Mouse (Mus musculus) lung, postnatal 10 days (tissue): ENCODE measurements around the gene Plce1.

Experiments used
- DNase-seq: peaks from one replicate; pipeline ENCODE4 v3.0.0; 2021

The Plce1 gene

GRCm38 (mm10) chr19:38644871-38645595 lies 164.1 kb downstream of the Plce1 start:
- DNase-seq: no peak

- no peak for DNase-seq
These were observed 177.1 kb downstream of the Plce1 start for GRCm38 (mm10) chr19:38657980-38658379.

- DNase-seq: no peak
These were observed 184.5 kb downstream of the Plce1 start for GRCm38 (mm10) chr19:38665398-38665797.

- peak; percentile 5 for DNase-seq
These were observed 191.2 kb downstream of the Plce1 start for GRCm38 (mm10) chr19:38672015-38672600.

- DNase-seq: no peak
These were observed 193.0 kb downstream of the Plce1 start for GRCm38 (mm10) chr19:38673936-38674335.

GRCm38 (mm10) chr19:38678655-38679054 lies 197.7 kb downstream of the Plce1 start:
- DNase-seq: no peak

GRCm38 (mm10) chr19:38679520-38679919 lies 198.6 kb downstream of the Plce1 start:
- DNase-seq: no peak

GRCm38 (mm10) chr19:38687326-38687725 lies 206.4 kb downstream of the Plce1 start:
- no peak for DNase-seq

- no peak for DNase-seq
These were observed 208.0 kb downstream of the Plce1 start for GRCm38 (mm10) chr19:38688741-38689507.

GRCm38 (mm10) chr19:38690276-38690675 lies 209.4 kb downstream of the Plce1 start:
- DNase-seq: no peak

- no peak for DNase-seq
These were observed 210.6 kb downstream of the Plce1 start for GRCm38 (mm10) chr19:38691533-38691932.

GRCm38 (mm10) chr19:38693331-38693730 lies 212.4 kb downstream of the Plce1 start:
- no peak for DNase-seq

- no peak for DNase-seq
These were observed 212.9 kb downstream of the Plce1 start for GRCm38 (mm10) chr19:38693769-38694168.

GRCm38 (mm10) chr19:38701776-38702175 lies 220.9 kb downstream of the Plce1 start:
- no peak for DNase-seq

GRCm38 (mm10) chr19:38704742-38705141 lies 223.8 kb downstream of the Plce1 start:
- DNase-seq: no peak

GRCm38 (mm10) chr19:38705244-38705643 lies 224.3 kb downstream of the Plce1 start:
- no peak for DNase-seq

GRCm38 (mm10) chr19:38706449-38706848 lies 225.5 kb downstream of the Plce1 start:
- DNase-seq: no peak

- DNase-seq: peak; percentile 48
These were observed 228.5 kb downstream of the Plce1 start for GRCm38 (mm10) chr19:38709376-38709775.

GRCm38 (mm10) chr19:38721808-38722207 lies 240.9 kb downstream of the Plce1 start:
- no peak for DNase-seq

GRCm38 (mm10) chr19:38722982-38723381 lies 242.1 kb downstream of the Plce1 start:
- no peak for DNase-seq

- no peak for DNase-seq
These were observed 243.1 kb downstream of the Plce1 start for GRCm38 (mm10) chr19:38723969-38724368.

- DNase-seq: no peak
These were observed 247.9 kb downstream of the Plce1 start for GRCm38 (mm10) chr19:38728842-38729241.

- no peak for DNase-seq
These were observed 248.4 kb downstream of the Plce1 start for GRCm38 (mm10) chr19:38729264-38729663.

- DNase-seq: no peak
These were observed 263.6 kb downstream of the Plce1 start for GRCm38 (mm10) chr19:38744546-38744945.
